7 mouse cellular contexts compared by ENCODE assay signal in genomic region chr11:40599956-40600772, GRCm38 (mm10).
DNase-seq lines count a peak whose midpoint lies in the region; ATAC-seq and TF ChIP-seq lines count a peak whose summit lies in the region.

No protein-coding gene starts in this region.

- H3K9me3 ChIP-seq in forebrain, embryonic 10.5 days: peaks cover 5% of the 10 kb centered on the region; the same call in 1 of the 2 replicates
- H3K9me3 ChIP-seq in limb, embryonic 14.5 days (ENCODE audit: control insufficient read depth, low read length): no peaks in the 10 kb centered on the region
- no peaks in the 10 kb centered on the region for H3K9me3 ChIP-seq in neural tube, embryonic 11.5 days (ENCODE audit: control insufficient read depth, low read length)

- ATAC-seq in limb, embryonic 14.5 days (ENCODE audit: low FRiP score, low read depth): no peak
- peak; percentile 22 for ATAC-seq in neural tube, embryonic 11.5 days (ENCODE audit: insufficient read depth, low FRiP score, low TSS enrichment)

- H3K4me2 ChIP-seq in limb, embryonic 14.5 days (replicated peaks; ENCODE audit: low read depth, low read length, severe bottlenecking): no peak overlapping the region
- peak overlapping the region; percentile 3 for H3K4me2 ChIP-seq in neural tube, embryonic 11.5 days (ENCODE audit: low read depth)

- no peaks in the 10 kb centered on the region for H3K27me3 ChIP-seq in forebrain, embryonic 10.5 days (ENCODE audit: poor library complexity, severe bottlenecking)
- H3K27me3 ChIP-seq in limb, embryonic 14.5 days (ENCODE audit: control insufficient read depth, insufficient read depth, low read length): no peaks in the 10 kb centered on the region
- no peaks in the 10 kb centered on the region for H3K27me3 ChIP-seq in neural tube, embryonic 11.5 days (ENCODE audit: control insufficient read depth, insufficient read depth, low read length)

- TF ChIP-seq POLR2A in brain, embryonic 14.5 days (IDR thresholded peaks at IDR 0.05; ENCODE audit: borderline replicate concordance, extremely low read depth, insufficient read depth, insufficient read length, poor library complexity, severe bottlenecking): no peak
- TF ChIP-seq POLR2A in limb, embryonic 14.5 days (IDR thresholded peaks at IDR 0.05; ENCODE audit: borderline replicate concordance, extremely low read depth, insufficient read depth, insufficient read length): no peak

- H3K27ac ChIP-seq in forebrain, embryonic 10.5 days: no peak overlapping the region
- H3K27ac ChIP-seq in limb, embryonic 14.5 days (replicated peaks; ENCODE audit: low read depth, low read length): no peak overlapping the region
- H3K27ac ChIP-seq in neural tube, embryonic 11.5 days (ENCODE audit: low read depth, low read length): no peak overlapping the region

- no peaks in the 10 kb centered on the region for H3K36me3 ChIP-seq in forebrain, embryonic 10.5 days (replicated peaks)
- H3K36me3 ChIP-seq in limb, embryonic 14.5 days (ENCODE audit: control insufficient read depth, insufficient read depth, low read length): no peaks in the 10 kb centered on the region
- no peaks in the 10 kb centered on the region for H3K36me3 ChIP-seq in neural tube, embryonic 11.5 days (ENCODE audit: control insufficient read depth, insufficient read depth, low read length)

- H3K4me1 ChIP-seq in forebrain, embryonic 10.5 days: peaks cover 16% of the 10 kb centered on the region
- H3K4me1 ChIP-seq in limb, embryonic 14.5 days (ENCODE audit: control insufficient read depth, insufficient read depth, low read length): no peaks in the 10 kb centered on the region
- H3K4me1 ChIP-seq in neural tube, embryonic 11.5 days (ENCODE audit: control insufficient read depth, insufficient read depth, low read length): peaks cover 15% of the 10 kb centered on the region

- no peak for TF ChIP-seq CTCF in brain, embryonic 14.5 days (IDR thresholded peaks at IDR 0.05; ENCODE audit: borderline replicate concordance, extremely low read depth, insufficient read depth, insufficient read length)

- H3K4me3 ChIP-seq in forebrain, embryonic 10.5 days: no peak overlapping the region
- H3K4me3 ChIP-seq in limb, embryonic 14.5 days (replicated peaks; ENCODE audit: low read length): no peak overlapping the region
- no peak overlapping the region for H3K4me3 ChIP-seq in neural tube, embryonic 11.5 days (ENCODE audit: low read depth, low read length)

- no peak overlapping the region for H3K9ac ChIP-seq in limb, embryonic 14.5 days (ENCODE audit: low read depth, low read length, severe bottlenecking)
- no peak overlapping the region for H3K9ac ChIP-seq in neural tube, embryonic 11.5 days (ENCODE audit: low read length)

- WGBS in forebrain, embryonic 10.5 days: 11% methylated on average over 15 of the region's 15 CpGs
- 10% methylated on average over 15 of the region's 15 CpGs for WGBS in limb, embryonic 14.5 days
- 10% methylated on average over 15 of the region's 15 CpGs for WGBS in neural tube, embryonic 11.5 days

- DNase-seq in right cerebral cortex, postnatal 4 days: peak; percentile 13
- no peak for DNase-seq in right cerebral cortex, postnatal 14 days
- DNase-seq in brain, embryonic 14.5 days (ENCODE audit: low read depth): peak; percentile 70
- peak; percentile 30 for DNase-seq in forebrain, embryonic 10.5 days (ENCODE audit: extremely low spot score, low spot score)
- DNase-seq in limb, embryonic 14.5 days (ENCODE audit: low spot score): peak; percentile 77
- peak; percentile 61 for DNase-seq in neural tube, embryonic 11.5 days (ENCODE audit: low spot score)
- no peak for DNase-seq in c-Kit-positive CD71-positive TER-119-positive erythroid progenitor cells, embryonic 14.5 days (ENCODE audit: low spot score)

Comparison
In these comparisons a context has a peak if more than half of its experiments do, and no peak if none do; other contexts are left out.
1. DNase-seq: peak in right cerebral cortex, postnatal 4 days (single experiment), brain, embryonic 14.5 days (single experiment), forebrain, embryonic 10.5 days (single experiment), limb, embryonic 14.5 days (single experiment) and neural tube, embryonic 11.5 days (single experiment); none in right cerebral cortex, postnatal 14 days (single experiment) and c-Kit-positive CD71-positive TER-119-positive erythroid progenitor cells, embryonic 14.5 days (single experiment).